Mouse (Mus musculus): ENCODE data around the gene Gbf1.

- TF ChIP-seq FLI1 (IDR thresholded peaks at IDR 0.05; ENCODE audit: low read length) (no peak), GATA1 (IDR thresholded peaks at IDR 0.05; ENCODE audit: borderline replicate concordance, low read length) (no peak)
Observed at GRCm38 (mm10) chr19:46131283-46131682, 21.0 kb upstream of the Gbf1 start.

Measured in megakaryocyte, embryonic 14.5 days (primary cell).